Mouse (Mus musculus): ENCODE data around the gene Lhpp. TPM values are rescaled to one million over a fixed set of nuclear protein-coding genes. Genes with fewer than 3 reads are reported as not detected.

The Lhpp gene
- polyA plus RNA-seq, 1 experiment from 2014 or later: 9.0 TPM

DNA sequence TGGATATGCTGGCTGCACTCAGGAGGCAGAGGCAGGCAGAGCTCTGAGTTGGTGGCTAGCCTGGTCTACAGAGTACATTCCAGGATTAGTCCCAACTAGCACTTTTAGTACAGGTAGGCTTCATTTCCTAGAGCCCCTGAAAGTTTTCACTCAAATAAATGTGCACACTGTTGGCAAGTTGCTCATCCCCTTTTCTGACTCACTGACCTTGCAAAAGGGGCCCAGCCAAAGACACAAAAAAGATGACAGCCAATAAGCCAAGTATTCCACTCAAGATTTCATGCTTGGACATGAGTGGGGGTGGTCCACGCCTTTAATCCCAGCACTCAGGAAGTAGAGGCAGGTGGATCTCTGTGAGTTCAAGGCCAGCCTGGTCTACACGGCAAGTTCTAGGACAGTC lies 29.0 kb upstream of the Lhpp start:
- WGBS (ENCODE audit: insufficient replicate concordance): 86% methylated on average over 2 of the region's 2 CpGs
- TF ChIP-seq CTCF (IDR thresholded peaks at IDR 0.05; ENCODE audit: low read depth) (no peak), EP300 (IDR thresholded peaks at IDR 0.05; ENCODE audit: low read depth) (no peak)
- Histone ChIP-seq H3K9me3 (ENCODE audit: low read length) (no peaks in the 10 kb centered on the region), H3K27ac (ENCODE audit: low read depth) (no peak overlapping the region), H3K27me3 (ENCODE audit: insufficient read depth, low read length) (peaks cover 43% of the 10 kb centered on the region), H3K4me2 (ENCODE audit: low read depth, low read length) (no peak overlapping the region), H3K4me1 (ENCODE audit: insufficient read depth) (no peaks in the 10 kb centered on the region), H3K36me3 (replicated peaks; ENCODE audit: insufficient read depth, low read length) (no peaks in the 10 kb centered on the region), H3K4me3 (ENCODE audit: low read depth, low read length) (no peak overlapping the region), H3K9ac (replicated peaks) (no peak overlapping the region)
- DNase-seq: no peak
- ATAC-seq: no peak

DNA sequence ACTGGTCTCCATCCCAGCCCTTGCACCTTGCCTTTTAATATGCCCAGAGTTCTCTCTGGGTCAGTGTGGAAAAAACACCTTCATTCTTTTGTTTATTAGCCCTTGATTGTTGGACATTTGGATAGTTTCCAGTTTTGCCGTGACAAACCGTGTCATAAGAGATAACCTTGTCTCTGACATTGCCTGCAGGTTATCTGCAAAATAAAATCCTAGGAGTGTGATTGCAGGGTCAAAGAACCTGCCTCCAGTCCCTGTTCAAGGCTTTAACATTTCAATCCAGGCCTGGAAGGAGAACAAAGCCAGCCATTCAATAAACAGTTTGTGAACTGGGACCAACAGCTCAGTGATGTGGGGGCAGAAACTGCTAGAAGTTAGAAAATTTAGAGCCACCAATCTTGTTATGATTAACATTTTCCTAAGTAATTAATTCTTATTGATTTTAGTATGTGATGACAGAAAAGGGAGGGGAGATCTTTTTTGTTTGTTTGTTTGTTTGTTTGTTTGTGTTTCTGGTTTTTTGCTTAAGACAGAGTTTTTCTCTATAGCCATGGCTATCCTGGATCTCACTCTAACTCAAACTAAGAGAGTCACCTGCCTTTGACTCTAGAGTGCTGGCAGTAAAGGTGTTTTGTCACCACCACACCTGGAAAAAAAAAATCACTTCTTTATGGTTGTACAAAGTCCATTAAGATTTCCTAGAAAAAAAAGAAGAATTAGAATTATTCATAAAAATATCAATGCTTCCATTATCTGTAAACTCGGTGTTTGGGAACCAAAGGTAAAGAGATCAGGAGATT lies 24.5 kb upstream of the Lhpp start:
- no peaks in the 10 kb centered on the region for H3K9me3 ChIP-seq (ENCODE audit: low read length)
- DNase-seq (no peak), ATAC-seq (no peak)
- TF ChIP-seq EP300 (IDR thresholded peaks at IDR 0.05; ENCODE audit: low read depth) (no peak), CTCF (IDR thresholded peaks at IDR 0.05; ENCODE audit: low read depth) (no peak)
- no peaks in the 10 kb centered on the region; the same call in 1 of the 2 replicates for H3K4me1 ChIP-seq (ENCODE audit: insufficient read depth)
- no peak overlapping the region for H3K4me3 ChIP-seq (ENCODE audit: low read depth, low read length)
- H3K36me3 ChIP-seq (replicated peaks; ENCODE audit: insufficient read depth, low read length): no peaks in the 10 kb centered on the region
- H3K27ac ChIP-seq (ENCODE audit: low read depth): no peak overlapping the region
- no peak overlapping the region for H3K9ac ChIP-seq (replicated peaks)
- H3K4me2 ChIP-seq (ENCODE audit: low read depth, low read length): no peak overlapping the region
- 51% methylated on average over 3 of the region's 3 CpGs for WGBS (ENCODE audit: insufficient replicate concordance)
- H3K27me3 ChIP-seq (ENCODE audit: insufficient read depth, low read length): peaks cover 28% of the 10 kb centered on the region

DNA sequence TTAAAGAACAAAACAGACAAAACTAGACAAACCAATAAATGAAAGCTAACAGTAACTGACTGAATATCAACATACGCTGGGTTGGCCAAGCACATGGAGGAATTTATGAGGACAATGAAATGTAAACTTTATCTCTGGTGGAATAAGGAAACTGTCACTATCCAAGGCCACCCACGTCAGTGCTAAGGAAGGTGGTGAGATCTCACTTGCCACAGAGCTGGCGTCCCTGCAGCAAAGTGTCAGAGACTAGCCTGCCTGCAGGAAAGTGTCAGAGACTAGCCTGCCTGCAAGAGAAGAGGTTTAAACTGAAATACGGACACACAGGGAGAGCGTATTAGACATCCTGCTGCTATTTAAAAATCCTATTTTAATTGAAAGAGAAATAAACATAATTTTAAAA lies 23.3 kb upstream of the Lhpp start:
- no peak for ATAC-seq
- no peak overlapping the region for H3K27ac ChIP-seq (ENCODE audit: low read depth)
- H3K27me3 ChIP-seq (ENCODE audit: insufficient read depth, low read length): peaks cover 29% of the 10 kb centered on the region
- no peak overlapping the region for H3K9ac ChIP-seq (replicated peaks)
- DNase-seq: no peak
- no peaks in the 10 kb centered on the region for H3K36me3 ChIP-seq (replicated peaks; ENCODE audit: insufficient read depth, low read length)
- no peaks in the 10 kb centered on the region for H3K9me3 ChIP-seq (ENCODE audit: low read length)
- TF ChIP-seq CTCF (IDR thresholded peaks at IDR 0.05; ENCODE audit: low read depth): no peak
- no peak for TF ChIP-seq EP300 (IDR thresholded peaks at IDR 0.05; ENCODE audit: low read depth)
- H3K4me1 ChIP-seq (ENCODE audit: insufficient read depth): no peaks in the 10 kb centered on the region; the same call in 1 of the 2 replicates
- H3K4me3 ChIP-seq (ENCODE audit: low read depth, low read length): no peak overlapping the region
- WGBS (ENCODE audit: insufficient replicate concordance): 64% methylated on average over 5 of the region's 5 CpGs
- no peak overlapping the region for H3K4me2 ChIP-seq (ENCODE audit: low read depth, low read length)

DNA sequence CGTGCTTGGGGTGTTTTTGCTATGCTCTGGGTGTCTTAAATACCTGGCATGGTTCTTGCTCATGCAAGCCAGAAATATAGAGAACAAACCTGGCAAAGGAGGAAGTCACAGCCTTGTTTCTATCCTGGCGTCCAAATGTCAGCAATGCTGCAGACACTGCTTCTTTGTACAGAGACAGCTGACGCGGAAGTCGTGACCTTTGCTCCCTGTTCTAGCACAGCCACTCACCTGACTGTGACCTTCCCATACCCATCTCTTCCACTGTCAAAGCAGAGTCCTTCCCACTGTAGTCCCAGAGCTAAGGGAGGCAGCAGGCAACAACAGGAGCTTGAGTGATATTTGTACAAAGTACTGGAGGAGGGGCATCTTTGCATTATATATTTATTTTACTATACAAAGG lies 20.8 kb upstream of the Lhpp start:
- ATAC-seq (peak; percentile 65), DNase-seq (peak; percentile 60)
- 48% methylated on average over 5 of the region's 5 CpGs for WGBS (ENCODE audit: insufficient replicate concordance)
- Histone ChIP-seq H3K27ac (ENCODE audit: low read depth) (no peak overlapping the region), H3K9me3 (ENCODE audit: low read length) (no peaks in the 10 kb centered on the region), H3K9ac (replicated peaks) (no peak overlapping the region), H3K4me2 (ENCODE audit: low read depth, low read length) (no peak overlapping the region), H3K27me3 (ENCODE audit: insufficient read depth, low read length) (peaks cover 19% of the 10 kb centered on the region), H3K4me1 (ENCODE audit: insufficient read depth) (no peaks in the 10 kb centered on the region; the same call in 1 of the 2 replicates), H3K36me3 (replicated peaks; ENCODE audit: insufficient read depth, low read length) (no peaks in the 10 kb centered on the region), H3K4me3 (ENCODE audit: low read depth, low read length) (no peak overlapping the region)
- no peak for TF ChIP-seq EP300 (IDR thresholded peaks at IDR 0.05; ENCODE audit: low read depth)
- TF ChIP-seq CTCF (IDR thresholded peaks at IDR 0.05; ENCODE audit: low read depth): no peak

DNA sequence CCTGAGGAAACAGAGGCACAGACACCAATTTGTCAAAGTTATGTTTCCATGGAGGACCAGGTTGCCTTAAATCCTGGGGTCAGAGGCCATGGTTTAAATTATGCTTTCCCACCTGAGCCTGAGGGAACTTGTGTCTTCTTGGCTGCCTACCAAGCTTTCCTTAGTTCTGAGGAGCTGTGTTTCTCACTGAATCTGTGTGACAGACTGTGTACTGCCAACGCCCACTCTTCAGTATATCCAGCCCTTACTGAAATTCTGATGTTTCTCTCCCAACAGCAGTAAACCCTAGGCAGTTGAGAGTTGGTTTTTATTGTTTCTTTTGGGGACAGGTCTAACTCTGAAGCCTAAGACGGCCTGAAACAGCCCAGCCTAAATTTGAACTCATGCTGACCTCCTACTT lies 16.7 kb upstream of the Lhpp start:
- Histone ChIP-seq H3K4me3 (ENCODE audit: low read depth, low read length) (no peak overlapping the region), H3K27ac (ENCODE audit: low read depth) (no peak overlapping the region), H3K27me3 (ENCODE audit: insufficient read depth, low read length) (peaks cover 43% of the 10 kb centered on the region), H3K4me2 (ENCODE audit: low read depth, low read length) (no peak overlapping the region), H3K9ac (replicated peaks) (no peak overlapping the region), H3K4me1 (ENCODE audit: insufficient read depth) (peaks cover 6% of the 10 kb centered on the region; the same call in 1 of the 2 replicates), H3K9me3 (ENCODE audit: low read length) (no peaks in the 10 kb centered on the region), H3K36me3 (replicated peaks; ENCODE audit: insufficient read depth, low read length) (no peaks in the 10 kb centered on the region)
- no peak for ATAC-seq
- no peak for DNase-seq
- TF ChIP-seq EP300 (IDR thresholded peaks at IDR 0.05; ENCODE audit: low read depth) (no peak), CTCF (IDR thresholded peaks at IDR 0.05; ENCODE audit: low read depth) (no peak)
- 74% methylated on average over 2 of the region's 2 CpGs for WGBS (ENCODE audit: insufficient replicate concordance)

DNA sequence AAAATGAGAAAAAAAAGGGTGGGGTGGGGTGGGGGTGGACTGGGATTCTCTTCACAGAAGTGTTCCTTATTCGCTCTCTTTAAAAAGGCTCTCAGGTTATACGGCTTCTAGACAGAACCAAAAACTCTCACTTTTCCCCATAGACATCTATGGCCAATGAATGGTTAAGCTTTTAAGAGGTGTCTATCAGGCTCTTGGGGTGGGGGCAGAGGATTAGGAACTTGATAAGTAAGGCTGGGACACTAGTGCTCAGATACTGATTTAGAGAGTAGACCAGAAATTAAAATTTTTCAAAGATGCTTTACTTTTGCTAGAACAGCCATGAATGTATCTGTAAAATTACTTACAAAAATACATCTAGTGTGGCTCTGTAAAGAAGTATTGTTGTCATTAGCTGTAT lies 16.1 kb upstream of the Lhpp start:
- no peaks in the 10 kb centered on the region for H3K9me3 ChIP-seq (ENCODE audit: low read length)
- DNase-seq (no peak), ATAC-seq (no peak)
- H3K4me1 ChIP-seq (ENCODE audit: insufficient read depth): peaks cover 7% of the 10 kb centered on the region; the same call in 1 of the 2 replicates
- no peak overlapping the region for H3K4me2 ChIP-seq (ENCODE audit: low read depth, low read length)
- H3K9ac ChIP-seq (replicated peaks): no peak overlapping the region
- H3K27me3 ChIP-seq (ENCODE audit: insufficient read depth, low read length): peaks cover 49% of the 10 kb centered on the region
- H3K36me3 ChIP-seq (replicated peaks; ENCODE audit: insufficient read depth, low read length): no peaks in the 10 kb centered on the region
- no peak overlapping the region for H3K27ac ChIP-seq (ENCODE audit: low read depth)
- H3K4me3 ChIP-seq (ENCODE audit: low read depth, low read length): no peak overlapping the region
- no peak for TF ChIP-seq CTCF (IDR thresholded peaks at IDR 0.05; ENCODE audit: low read depth)
- TF ChIP-seq EP300 (IDR thresholded peaks at IDR 0.05; ENCODE audit: low read depth): no peak
- 84% methylated on average over 2 of the region's 2 CpGs for WGBS (ENCODE audit: insufficient replicate concordance)

Data from liver, postnatal 0 days (tissue).